ENCODE assay signal across 19 mouse cellular contexts in genomic region chr3:109622816-109623215, GRCm38 (mm10).
DNase-seq lines count a peak whose midpoint lies in the region; ATAC-seq and TF ChIP-seq lines count a peak whose summit lies in the region.
"Had no signal": no experiment of that assay in that cellular context is flagged by ENCODE, and none has a peak within 500 bp of the region (broad histone marks: within the 10 kb centered on the region; RNA-seq: fewer than 3 reads in every experiment).

No protein-coding gene starts in this region.

- 63% methylated on average over 1 of the region's 1 CpGs for WGBS in hindbrain, embryonic 16.5 days
- WGBS in hindbrain, embryonic 13.5 days = 59% methylated on average over 1 of the region's 1 CpGs
- 41% methylated on average over 1 of the region's 1 CpGs for WGBS in embryonic facial prominence, embryonic 14.5 days
- 72% methylated on average over 1 of the region's 1 CpGs for WGBS in stomach, embryonic 16.5 days

- no peaks in the 10 kb centered on the region for H3K9me3 ChIP-seq in hindbrain, embryonic 16.5 days (ENCODE audit: control insufficient read depth, low read length)
- H3K9me3 ChIP-seq in hindbrain, embryonic 13.5 days = no peaks in the 10 kb centered on the region
- no peaks in the 10 kb centered on the region for H3K9me3 ChIP-seq in embryonic facial prominence, embryonic 14.5 days (ENCODE audit: control insufficient read depth, low read length)
- H3K9me3 ChIP-seq in stomach, embryonic 16.5 days (replicated peaks; ENCODE audit: control insufficient read depth, low read length) = no peaks in the 10 kb centered on the region
- H3K9me3 ChIP-seq: limb, embryonic 12.5 days; megakaryocyte, embryonic 14.5 days; midbrain, embryonic 13.5 days had no signal

- H3K4me1 ChIP-seq in hindbrain, embryonic 16.5 days (ENCODE audit: control insufficient read depth, insufficient read depth, low read depth, low read length) = no peaks in the 10 kb centered on the region
- no peaks in the 10 kb centered on the region for H3K4me1 ChIP-seq in hindbrain, embryonic 13.5 days (replicated peaks)
- peaks cover 4% of the 10 kb centered on the region; the same call in 1 of the 2 replicates for H3K4me1 ChIP-seq in embryonic facial prominence, embryonic 14.5 days (ENCODE audit: control insufficient read depth, insufficient read depth, low read length)
- peaks cover 3% of the 10 kb centered on the region; the same call in 1 of the 2 replicates for H3K4me1 ChIP-seq in stomach, embryonic 16.5 days (ENCODE audit: control insufficient read depth, insufficient read depth, low read length)
- H3K4me1 ChIP-seq: limb, embryonic 12.5 days; midbrain, embryonic 13.5 days had no signal

- no peak overlapping the region for H3K27ac ChIP-seq in hindbrain, embryonic 16.5 days (ENCODE audit: low read depth, low read length)
- no peak overlapping the region for H3K27ac ChIP-seq in hindbrain, embryonic 13.5 days
- H3K27ac ChIP-seq in layer of hippocampus, adult 2 months = peak overlapping the region; percentile 51; the same call in 1 of the 2 replicates
- H3K27ac ChIP-seq in embryonic facial prominence, embryonic 14.5 days (replicated peaks; ENCODE audit: low read depth, low read length) = peak overlapping the region; percentile 25; the same call in 1 of the 2 replicates
- H3K27ac ChIP-seq in stomach, embryonic 16.5 days (ENCODE audit: low read length) = peak overlapping the region; percentile 58
- H3K27ac ChIP-seq: limb, embryonic 12.5 days; liver, embryonic 14.5 days; midbrain, embryonic 13.5 days had no signal

- 0 out of 2 replicates have a peak, but pooled peaks have one; percentile 56 for ATAC-seq in hindbrain, embryonic 16.5 days
- ATAC-seq in hindbrain, embryonic 13.5 days (ENCODE audit: low FRiP score) = no peak
- ATAC-seq in embryonic facial prominence, embryonic 14.5 days (ENCODE audit: low read depth) = peak; percentile 44
- 0 out of 2 replicates have a peak, but pooled peaks have one; percentile 10 for ATAC-seq in stomach, embryonic 16.5 days (ENCODE audit: insufficient read depth, low FRiP score)
- ATAC-seq: midbrain, embryonic 13.5 days had no signal

- H3K4me3 ChIP-seq in hindbrain, embryonic 16.5 days (ENCODE audit: low read length) = no peak overlapping the region
- no peak overlapping the region for H3K4me3 ChIP-seq in hindbrain, embryonic 13.5 days
- no peak overlapping the region for H3K4me3 ChIP-seq in layer of hippocampus, adult 2 months
- no peak overlapping the region for H3K4me3 ChIP-seq in embryonic facial prominence, embryonic 14.5 days (ENCODE audit: low read depth, low read length)
- H3K4me3 ChIP-seq in stomach, embryonic 16.5 days (replicated peaks; ENCODE audit: low read length) = no peak overlapping the region
- H3K4me3 ChIP-seq: limb, embryonic 12.5 days; megakaryocyte, embryonic 14.5 days; midbrain, embryonic 13.5 days had no signal

- TF ChIP-seq CTCF in layer of hippocampus, adult 2 months (conservative IDR thresholded peaks at IDR 0.05) = no peak

- no peak for DNase-seq in layer of hippocampus, adult 2 months (ENCODE audit: low spot score in 2 of 2)
- no peak for DNase-seq in layer of hippocampus, adult 11-12 months (ENCODE audit: low spot score)
- peak; percentile 32 for DNase-seq in embryonic facial prominence, embryonic 14.5 days (ENCODE audit: low spot score)
- DNase-seq in heart, adult 9 months (ENCODE audit: low spot score in 2 of 2) = no peak
- no peak for DNase-seq in cerebellum, postnatal 25 days
- DNase-seq: adrenal gland, adult 2 months; cerebellum, adult 18-20 months; cerebellum, postnatal 14 days; thymus, adult 18-20 months; thymus, postnatal 36 days had no signal

- H3K4me2 ChIP-seq in hindbrain, embryonic 16.5 days (ENCODE audit: low read length) = no peak overlapping the region
- H3K4me2 ChIP-seq in hindbrain, embryonic 13.5 days = no peak overlapping the region
- H3K4me2 ChIP-seq in embryonic facial prominence, embryonic 14.5 days (ENCODE audit: low read depth, low read length) = no peak overlapping the region
- no peak overlapping the region for H3K4me2 ChIP-seq in stomach, embryonic 16.5 days (ENCODE audit: low read depth, low read length)
- H3K4me2 ChIP-seq: heart, embryonic 11.5 days; limb, embryonic 12.5 days; lung, embryonic 14.5 days; midbrain, embryonic 13.5 days had no signal

- no peaks in the 10 kb centered on the region for H3K27me3 ChIP-seq in hindbrain, embryonic 16.5 days (replicated peaks; ENCODE audit: control insufficient read depth, insufficient read depth, low read length)
- H3K27me3 ChIP-seq in hindbrain, embryonic 13.5 days = no peaks in the 10 kb centered on the region
- no peaks in the 10 kb centered on the region for H3K27me3 ChIP-seq in embryonic facial prominence, embryonic 14.5 days (replicated peaks; ENCODE audit: control insufficient read depth, insufficient read depth, low read length)
- no peaks in the 10 kb centered on the region for H3K27me3 ChIP-seq in stomach, embryonic 16.5 days (ENCODE audit: control insufficient read depth, insufficient read depth, low read length)
- H3K27me3 ChIP-seq: limb, embryonic 12.5 days; megakaryocyte, embryonic 14.5 days; midbrain, embryonic 13.5 days had no signal

- no peaks in the 10 kb centered on the region for H3K36me3 ChIP-seq in hindbrain, embryonic 16.5 days (ENCODE audit: control insufficient read depth, insufficient read depth, low read length)
- no peaks in the 10 kb centered on the region for H3K36me3 ChIP-seq in hindbrain, embryonic 13.5 days
- no peaks in the 10 kb centered on the region for H3K36me3 ChIP-seq in embryonic facial prominence, embryonic 14.5 days (ENCODE audit: control insufficient read depth, insufficient read depth, low read length)
- no peaks in the 10 kb centered on the region for H3K36me3 ChIP-seq in stomach, embryonic 16.5 days (ENCODE audit: control insufficient read depth, insufficient read depth, low read length)
- H3K36me3 ChIP-seq: limb, embryonic 12.5 days; midbrain, embryonic 13.5 days had no signal

- H3K9ac ChIP-seq in hindbrain, embryonic 16.5 days (ENCODE audit: low read depth, low read length) = no peak overlapping the region
- no peak overlapping the region for H3K9ac ChIP-seq in hindbrain, embryonic 13.5 days
- no peak overlapping the region for H3K9ac ChIP-seq in embryonic facial prominence, embryonic 14.5 days (ENCODE audit: low read depth, low read length)
- no peak overlapping the region for H3K9ac ChIP-seq in stomach, embryonic 16.5 days (ENCODE audit: low read length)
- H3K9ac ChIP-seq: limb, embryonic 12.5 days; liver, embryonic 14.5 days; lung, embryonic 14.5 days; midbrain, embryonic 13.5 days had no signal

Comparison
In these comparisons a context has a peak if more than half of its experiments do, and no peak if none do; other contexts are left out.
1. H3K27ac ChIP-seq: peak in layer of hippocampus, adult 2 months (single experiment), embryonic facial prominence, embryonic 14.5 days (single experiment) and stomach, embryonic 16.5 days (single experiment); none in hindbrain, embryonic 16.5 days (single experiment) and hindbrain, embryonic 13.5 days (single experiment).